Mouse (Mus musculus) brain, embryonic 18.5 days (tissue): ENCODE data around the gene Ms4a6c.
"Not testable (repeated sequence)": the region's sequence is repeated elsewhere in the genome, so short reads cannot be mapped to it uniquely, and the experiment has no call there.

Source experiments
- DNase-seq: peaks from one replicate; pipeline ENCODE4 v3.0.0-alpha.2; 2012; ENCODE audit warnings: low read depth, low spot score

The Ms4a6c gene

DNA sequence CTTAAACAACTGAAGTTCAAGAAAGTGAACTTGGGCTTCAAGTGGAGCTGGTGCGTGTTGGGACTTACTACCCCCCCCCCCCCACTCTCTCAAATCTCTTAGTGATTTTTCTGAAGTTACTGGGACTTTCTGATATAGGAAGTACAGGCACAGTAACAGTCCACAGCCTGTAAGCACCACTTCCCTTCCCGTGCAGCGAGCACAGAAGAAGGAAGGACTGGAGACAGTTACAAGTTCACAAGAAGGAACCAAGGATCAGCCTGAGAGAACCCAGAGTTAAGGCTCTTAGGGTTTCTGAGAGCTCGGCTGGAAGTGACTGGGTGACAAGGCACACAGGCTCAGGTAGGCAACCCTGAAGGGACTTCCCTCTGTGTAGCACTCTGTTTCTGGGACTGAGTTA is at the start of gene Ms4a6c:
TSS of gene Ms4a6c (plus strand) at position 152 of the 400 bp plus-strand sequence.
- not testable (repeated sequence) for DNase-seq

DNA sequence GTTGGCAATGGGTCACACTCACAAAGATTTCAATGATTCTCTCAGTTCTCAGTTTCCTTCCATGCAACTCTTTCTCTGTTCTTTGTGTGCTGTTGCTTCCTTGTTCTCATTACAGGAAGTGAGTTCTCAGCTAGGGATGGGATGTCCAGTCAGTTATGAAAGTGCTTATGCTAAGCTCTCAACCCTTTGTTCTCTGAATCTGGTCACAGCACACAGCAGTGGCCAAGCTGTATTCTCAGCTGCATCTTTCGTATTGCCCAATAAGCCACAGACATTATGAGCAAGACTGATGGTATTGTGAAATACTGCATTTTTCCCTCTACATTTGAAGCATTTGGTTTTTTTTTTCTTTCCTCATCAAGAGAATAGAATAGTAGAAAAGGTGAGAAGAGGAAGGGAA is 38.0 kb upstream of the Ms4a6c start:
- not testable (repeated sequence) for DNase-seq

DNA sequence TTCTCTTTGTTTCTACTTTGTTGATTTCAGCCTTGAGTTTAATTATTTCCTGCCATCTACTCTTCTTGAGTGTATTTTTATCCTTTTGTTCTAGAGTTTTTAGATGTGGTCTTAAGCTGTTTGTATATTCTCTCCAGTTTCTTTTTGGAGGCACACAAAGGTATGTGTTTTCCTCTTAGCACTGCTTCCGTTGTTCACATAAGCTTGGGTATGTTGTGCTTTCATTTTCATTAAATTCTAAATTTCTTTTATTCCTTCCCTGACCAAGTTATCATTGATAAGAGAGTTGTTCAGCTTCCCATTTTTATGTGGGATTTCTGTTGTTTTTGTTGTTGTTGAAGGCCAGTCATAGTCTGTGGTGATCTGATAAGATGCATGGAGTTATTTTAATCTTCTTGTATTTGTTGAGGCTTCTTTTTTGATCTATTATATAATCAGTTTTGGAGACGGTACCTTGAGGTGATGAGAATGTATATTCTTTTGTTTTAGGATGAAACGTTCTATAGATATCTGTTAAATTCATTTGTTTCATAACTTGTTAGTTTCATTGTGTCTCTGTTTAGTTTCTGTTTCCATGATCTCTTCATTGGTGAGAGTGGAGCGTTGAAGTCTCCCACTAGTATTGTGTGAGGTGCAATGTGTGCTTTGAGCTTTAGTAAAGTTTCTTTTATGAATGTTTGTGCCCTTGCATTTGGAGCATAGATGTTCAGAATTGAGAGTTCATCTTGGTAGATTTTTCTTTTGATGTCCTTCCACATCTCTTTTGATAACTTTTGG is 33.9 kb upstream of the Ms4a6c start:
- no peak for DNase-seq

DNA sequence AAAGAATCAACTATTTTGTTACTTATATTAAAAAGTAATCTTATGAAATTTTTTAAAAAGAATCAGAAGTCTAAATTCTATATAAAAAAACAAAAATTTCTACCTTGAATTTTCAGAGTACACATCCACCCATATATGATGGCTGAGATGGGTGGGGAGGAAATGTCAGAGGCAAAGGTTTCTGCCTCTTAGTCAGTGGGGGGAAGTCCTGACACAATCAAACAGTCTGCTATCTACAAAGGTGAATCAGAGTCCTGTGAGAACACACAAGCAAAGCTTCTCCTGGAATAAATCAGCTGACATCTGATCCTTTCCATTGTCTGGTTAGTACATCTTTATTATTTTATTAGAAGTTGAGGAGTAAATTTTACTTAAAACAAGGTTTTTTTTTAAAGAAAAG is 25.8 kb upstream of the Ms4a6c start, which contains the start of gene Ms4a4b:
TSS of gene Ms4a4b (plus strand) at position 216 of the 400 bp plus-strand sequence.
- no peak for DNase-seq

DNA sequence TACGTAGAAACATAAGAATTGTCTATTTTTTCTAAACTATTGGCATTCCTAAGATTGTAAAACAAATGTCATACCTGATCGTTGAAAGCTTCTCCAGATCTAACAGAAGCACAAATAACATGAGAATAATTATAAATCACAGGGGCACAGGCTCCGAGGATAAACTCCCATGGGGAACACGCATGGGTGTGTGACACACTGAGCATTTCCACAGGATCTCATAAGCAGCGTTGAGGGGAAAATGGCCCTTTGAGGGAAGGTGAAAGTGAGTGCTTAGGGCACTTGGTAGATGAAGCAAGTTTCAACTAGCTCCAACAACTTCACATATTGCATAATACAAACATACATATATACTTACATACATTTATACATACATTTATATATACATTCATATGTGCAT is 25.2 kb upstream of the Ms4a6c start:
- no peak for DNase-seq

DNA sequence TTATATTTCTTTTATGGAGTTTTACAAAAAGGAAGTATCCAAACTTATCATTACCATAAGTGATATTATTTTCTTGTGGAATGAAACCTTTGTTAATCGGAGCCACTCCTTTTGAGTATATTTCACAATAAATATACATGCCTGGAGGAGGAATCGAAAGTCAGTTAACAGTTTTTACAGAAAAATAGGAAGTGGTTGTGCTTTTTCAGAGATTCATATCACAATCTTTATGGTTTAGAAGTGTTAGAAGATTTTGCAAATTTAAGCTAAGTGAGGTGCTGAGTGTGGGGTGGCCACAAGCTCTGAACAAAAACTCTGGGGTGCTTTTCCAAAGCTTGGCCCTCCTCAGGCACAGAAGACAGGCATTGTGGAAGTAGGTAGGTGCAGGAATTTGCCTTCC is 21.9 kb upstream of the Ms4a6c start:
- no peak for DNase-seq

DNA sequence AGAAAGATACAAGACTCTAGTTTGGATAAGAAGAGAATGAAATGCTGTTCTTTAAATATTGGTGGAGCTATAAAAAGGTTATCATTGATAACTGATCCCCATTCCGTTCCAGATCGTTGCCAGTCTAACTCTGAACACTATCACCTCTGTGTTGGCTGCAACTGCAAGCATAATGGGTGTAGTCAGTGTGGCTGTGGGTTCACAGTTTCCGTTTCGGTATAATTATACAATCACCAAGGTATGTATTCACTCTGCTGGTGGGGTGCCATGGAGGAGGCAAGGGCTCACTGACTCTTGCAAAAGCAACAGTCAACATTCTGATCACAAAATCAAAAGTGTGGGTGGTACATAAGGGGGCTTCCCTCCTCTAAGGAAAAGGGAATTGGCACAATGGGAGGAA is 10.1 kb upstream of the Ms4a6c start:
- not testable (repeated sequence) for DNase-seq

DNA sequence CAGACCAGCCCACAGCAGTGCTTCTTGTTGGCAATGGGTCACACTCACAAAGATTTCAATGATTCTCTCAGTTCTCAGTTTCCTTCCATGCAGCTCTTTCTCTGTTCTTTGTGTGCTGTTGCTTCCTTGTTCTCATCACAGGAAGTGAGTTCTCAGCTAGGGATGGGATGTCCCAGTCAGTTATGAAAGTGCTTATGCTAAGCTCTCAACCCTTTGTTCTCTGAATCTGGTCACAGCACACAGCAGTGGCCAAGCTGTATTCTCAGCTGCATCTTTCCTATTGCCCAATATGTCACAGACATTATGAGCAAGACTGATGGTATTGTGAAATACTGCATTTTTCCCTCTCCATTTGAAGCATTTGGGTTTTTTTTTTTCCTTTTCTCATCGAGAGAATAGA is 4.4 kb upstream of the Ms4a6c start:
- DNase-seq, result not testable (repeated sequence)

DNA sequence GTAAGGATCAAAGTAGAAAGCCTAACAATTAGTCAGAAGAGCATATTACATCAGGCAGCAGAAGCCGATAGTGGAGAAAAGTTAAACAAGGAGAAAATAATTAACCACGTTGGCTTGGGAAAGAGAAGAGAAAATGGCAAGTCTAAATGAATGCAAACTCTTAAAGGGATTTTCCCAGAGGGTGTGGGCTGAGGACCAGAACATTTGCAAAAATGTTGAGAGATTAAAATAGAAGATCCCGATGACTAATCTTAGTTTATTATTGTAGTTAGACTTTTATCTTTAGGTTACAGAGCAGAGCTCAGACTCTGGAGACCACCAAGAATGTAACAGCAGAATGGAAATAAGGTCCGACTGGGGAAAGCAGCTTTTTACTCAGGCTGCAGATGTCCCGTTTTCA is 2.7 kb upstream of the Ms4a6c start:
- DNase-seq, result no peak

DNA sequence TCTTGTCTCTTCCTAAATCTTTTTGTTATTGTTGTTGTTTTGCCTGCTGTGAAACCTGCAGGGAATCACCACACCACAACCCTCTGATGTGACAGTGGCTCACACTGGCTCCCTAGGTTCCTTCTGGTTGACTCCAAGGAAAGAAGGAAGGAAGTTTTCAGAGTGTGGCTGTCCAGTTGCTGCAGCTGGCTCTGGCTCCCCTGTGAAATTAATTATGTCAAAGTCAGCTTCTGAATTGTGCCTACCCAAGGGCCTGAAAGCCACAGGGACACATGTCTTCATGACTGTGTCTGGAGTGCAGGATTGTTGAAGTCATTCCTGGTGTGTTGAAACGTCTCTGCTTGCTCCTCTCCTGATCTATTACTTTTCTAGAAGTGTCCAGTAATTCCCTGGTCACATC is 805 bp upstream of the Ms4a6c start:
- DNase-seq, result not testable (repeated sequence)

DNA sequence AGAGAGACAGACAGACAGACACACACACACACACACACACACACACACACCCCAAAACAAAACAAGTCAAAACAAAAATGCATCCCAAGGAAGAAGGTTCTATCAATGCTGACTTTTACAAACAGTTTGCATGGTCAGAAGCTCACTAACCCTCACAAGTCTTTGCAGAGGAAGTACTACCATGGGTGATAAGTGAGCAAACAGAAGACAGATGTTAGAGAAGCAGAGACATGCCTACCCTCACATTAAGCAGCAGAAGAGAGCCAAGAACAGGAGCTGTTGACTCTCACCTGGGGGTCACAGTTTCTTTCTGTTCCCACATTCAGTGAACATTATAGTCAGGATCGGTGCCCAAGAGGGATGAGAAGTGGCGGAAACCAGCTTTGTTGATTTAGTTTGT is 10.5 kb downstream of the Ms4a6c start:
- no peak for DNase-seq

DNA sequence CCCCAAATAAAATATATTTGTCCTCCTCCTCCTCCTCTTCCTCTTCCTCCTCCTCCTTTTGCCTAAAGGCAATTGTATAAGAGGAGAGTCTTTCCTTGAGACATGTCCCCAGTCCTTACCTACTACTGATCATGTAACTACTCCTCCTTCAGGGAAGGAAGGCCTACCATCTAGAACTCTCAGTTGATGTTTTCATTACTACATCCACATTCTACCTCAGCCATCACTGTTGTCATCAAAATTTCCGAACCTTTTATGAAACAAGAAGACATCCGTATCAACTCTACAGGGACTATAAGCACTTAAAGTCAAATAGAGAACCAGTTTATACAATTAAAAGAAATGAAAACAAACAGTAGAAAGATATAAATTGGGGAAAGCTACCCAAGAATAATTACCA is 13.5 kb downstream of the Ms4a6c start:
- no peak for DNase-seq

DNA sequence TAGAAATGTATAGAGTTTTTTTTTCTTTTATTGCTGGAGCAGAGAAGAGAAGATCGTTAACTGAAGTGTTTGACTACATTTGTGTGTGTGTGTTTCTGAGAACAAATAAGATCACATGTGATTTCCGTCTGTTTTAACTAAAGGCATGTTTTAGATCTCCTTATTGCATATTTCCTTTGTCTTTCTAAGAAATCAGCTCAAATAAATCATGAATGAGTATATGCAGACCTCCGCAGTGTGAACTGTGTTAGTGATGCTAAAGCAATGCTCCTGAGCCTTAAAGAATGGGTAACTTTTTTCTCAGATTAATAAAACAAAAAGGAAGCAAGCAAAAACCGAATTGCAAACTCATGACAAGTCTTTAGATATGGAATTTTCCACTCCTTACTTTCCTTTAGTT is 14.8 kb downstream of the Ms4a6c start:
- no peak for DNase-seq

DNA sequence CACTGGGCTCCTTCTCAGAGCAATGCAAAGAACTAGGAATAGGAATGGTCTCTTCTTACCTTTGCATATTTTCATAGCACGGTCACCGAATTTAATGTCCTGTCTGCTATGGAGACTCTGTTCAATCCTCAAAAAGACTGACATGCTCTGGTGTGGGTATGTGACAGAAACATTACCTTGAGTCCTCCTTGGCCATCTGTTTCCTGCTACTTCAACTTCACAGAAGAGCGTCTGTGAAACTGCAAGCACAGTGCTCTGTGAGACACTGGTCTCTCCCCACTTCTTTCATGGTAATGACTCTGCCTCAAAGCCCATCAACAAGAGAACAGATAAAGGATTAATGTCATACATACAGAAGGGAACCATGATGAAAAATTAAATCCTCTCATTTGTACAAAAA is 15.2 kb downstream of the Ms4a6c start:
- no peak for DNase-seq

DNA sequence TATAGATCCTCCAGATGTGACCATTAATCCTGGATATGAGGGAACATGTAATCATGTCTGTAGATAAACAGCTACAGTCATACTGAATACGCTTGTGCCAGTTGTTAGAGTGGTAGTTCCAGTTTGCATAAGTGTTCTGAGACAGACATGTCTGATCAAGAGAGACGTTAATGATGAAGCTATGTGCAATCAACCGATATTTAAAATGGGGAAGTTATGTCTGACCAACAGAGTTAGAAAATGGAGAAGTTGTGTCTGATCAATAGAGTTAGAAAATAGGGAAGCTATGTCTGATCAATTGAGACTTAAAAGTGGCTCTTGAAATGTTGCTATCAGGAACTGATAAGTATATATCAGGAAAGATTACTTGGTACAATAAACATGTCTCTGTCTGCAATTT is 16.1 kb downstream of the Ms4a6c start:
- no peak for DNase-seq

DNA sequence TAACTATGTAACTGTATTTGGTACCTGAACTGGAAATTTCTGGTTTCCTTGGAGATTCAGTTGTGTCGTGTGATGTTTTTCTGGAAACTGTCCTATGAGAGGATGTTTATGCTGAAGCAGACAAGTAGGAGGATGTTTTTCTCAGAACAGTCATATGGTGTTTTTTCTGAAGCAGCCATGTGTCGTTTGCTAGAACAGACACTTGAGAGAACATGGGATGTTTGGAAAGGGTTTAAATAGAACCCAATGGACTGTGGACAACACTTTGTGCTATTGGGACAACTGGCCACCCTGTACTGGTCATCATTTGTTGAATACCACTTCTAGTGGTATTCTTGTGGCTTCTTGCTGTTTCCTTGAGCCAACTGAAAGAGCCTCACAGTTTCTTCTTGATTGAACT is 16.6 kb downstream of the Ms4a6c start, which contains the start of gene Gm8369:
TSS of gene Gm8369 (plus strand) at position 193 of the 400 bp plus-strand sequence.
- DNase-seq, result no peak

DNA sequence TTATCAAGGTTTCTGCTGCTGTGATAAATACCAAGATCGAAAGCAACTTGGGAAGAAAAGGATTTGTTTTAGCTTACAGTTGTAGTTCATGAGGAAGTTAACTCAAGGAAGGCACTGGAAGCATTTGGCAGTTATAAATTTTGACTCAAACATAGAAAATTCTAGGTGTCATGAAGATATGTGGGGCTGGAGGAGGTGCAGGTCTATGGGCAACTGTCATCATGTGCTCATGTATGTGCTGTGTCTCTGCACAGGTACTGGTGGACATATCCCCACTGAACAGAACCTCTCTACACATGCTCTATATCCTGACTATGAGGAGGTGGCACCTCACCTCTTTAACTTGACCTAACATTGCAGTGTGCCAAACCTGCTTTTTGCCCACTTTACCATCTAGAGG is 17.4 kb downstream of the Ms4a6c start:
- no peak for DNase-seq

DNA sequence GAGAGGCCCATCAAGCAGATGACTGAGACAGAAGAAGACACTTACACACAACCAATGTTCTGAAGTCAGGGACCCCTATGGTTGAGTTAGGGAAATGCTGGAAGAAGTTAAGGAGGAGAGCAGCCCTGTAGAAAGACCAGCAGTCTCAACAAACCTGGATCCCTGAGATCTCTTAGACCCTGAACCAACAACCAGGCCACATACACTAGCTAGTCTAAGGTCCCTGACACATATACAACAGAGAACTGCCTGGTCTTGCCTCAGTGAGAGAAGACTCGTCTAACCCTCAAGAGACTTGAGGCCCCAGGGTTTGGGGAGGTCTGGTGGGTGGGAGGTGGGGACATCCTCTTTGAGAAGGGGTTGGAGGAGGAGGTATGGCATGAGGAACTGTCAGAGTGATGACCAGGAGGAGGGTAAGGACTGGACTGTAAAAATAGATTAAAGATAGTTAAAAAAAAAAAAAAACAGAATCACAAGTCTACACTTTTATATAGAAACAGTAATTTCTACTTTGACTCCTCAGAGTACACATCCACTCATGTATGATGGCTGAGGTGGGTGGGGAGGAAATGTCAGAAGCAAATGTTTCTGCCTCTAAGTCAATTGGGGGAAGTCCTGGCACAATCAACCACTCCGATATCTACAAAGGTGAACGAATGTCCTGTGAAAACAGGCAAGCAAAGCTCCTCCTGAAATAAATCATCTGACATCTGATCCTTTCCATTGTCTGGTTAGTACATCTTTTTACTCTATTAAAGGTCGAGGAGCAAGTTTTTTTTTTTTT is 22.4 kb downstream of the Ms4a6c start:
- no peak for DNase-seq

DNA sequence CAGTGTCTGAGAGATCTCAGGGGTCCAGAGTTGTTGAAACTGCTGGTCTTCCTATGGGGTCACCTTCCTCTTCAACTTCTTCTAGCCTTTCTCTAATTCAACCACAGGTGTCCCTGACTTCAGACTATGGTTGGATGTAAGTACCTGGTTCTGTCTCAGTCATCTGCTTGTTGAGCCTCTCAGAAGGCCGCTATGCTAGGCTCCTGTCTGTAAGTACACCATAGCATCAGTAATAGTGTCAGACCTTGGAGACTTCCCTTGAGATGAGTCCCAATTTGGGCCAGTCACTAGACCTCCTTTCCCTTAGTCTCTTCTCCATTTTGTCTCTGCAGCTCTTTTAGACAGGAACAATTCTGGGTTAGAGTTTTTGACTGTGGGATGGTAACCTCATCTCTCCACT is 23.5 kb downstream of the Ms4a6c start:
- DNase-seq, result no peak

DNA sequence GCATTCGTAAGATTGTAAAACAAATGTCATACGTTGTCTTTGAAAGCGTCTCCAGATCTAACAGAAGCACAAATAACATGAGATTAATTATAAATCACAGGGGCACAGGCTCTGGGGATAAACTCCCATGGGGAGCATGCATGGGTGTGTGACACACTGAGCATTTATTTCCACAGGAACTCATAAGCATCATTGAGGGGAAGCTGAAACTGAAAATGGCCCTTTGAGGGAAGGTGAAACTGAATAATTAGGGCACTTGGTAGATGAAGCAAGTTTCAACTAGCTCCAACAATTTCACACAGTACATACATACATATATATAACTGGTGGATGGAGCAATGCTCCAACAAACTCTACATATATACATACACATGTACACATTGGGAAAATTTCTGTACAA is 25.4 kb downstream of the Ms4a6c start:
- no peak for DNase-seq

DNA sequence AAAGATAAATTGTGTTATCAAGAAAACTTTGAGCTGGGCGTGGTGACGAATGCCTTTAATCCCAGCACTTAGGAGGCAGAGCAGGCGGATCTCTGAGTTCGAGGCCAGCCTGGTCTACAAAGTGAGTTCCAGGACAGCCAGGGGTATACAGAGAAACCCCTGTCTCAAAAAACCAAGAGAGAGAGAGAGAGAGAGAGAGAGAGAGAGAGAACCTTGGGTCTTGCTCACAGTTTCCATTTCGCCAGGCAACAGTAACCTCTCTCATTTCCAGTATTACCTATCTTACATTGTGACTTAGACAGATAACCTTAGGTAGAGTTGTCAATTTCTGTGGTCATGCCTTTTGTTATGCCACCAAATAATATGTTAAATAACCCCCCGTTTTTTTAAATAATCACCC is 27.2 kb downstream of the Ms4a6c start:
- no peak for DNase-seq

DNA sequence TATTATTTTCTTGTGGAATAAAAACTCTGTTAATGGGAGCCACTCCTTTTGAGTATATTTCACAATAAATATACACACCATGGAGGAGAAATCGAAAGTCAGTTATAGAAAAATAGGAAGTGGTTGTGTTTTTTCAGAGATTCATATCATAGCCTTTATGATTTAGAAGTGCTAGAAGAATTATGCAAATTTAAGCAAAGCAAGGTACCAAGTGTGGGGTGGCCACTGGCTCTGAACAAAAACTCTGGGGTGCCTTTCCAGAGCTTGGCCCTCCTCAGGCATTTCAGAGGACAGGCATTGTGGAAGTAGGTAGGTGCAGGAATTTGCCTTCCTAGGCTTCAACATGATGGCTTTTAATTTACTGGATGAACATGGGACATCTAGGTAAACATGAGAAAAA is 28.1 kb downstream of the Ms4a6c start:
- DNase-seq, result not testable (repeated sequence)

DNA sequence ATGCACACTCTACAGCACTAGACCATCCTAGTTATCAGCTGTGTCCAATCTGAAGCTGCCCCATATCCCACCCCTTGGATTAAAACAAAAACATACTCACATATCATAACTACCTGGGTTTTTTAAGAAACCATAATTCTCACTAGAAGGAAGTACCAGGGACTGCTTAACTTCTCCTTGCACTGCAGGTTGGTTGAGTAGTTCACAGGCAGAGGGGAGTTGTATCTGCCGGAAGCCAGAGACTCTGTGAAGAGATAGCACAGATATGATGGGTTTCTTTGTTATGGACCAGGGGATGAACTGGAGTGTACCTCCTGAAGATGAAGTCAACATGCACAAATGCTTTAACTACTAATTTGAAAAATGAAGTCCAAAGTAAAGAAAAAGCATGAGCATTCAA is 31.6 kb downstream of the Ms4a6c start:
- DNase-seq, result no peak
